Mouse (Mus musculus): Measurements from ENCODE around the gene Galnt15. TPM values are rescaled to one million over a fixed set of nuclear protein-coding genes. Genes with fewer than 3 reads are reported as not detected.

Galnt15 gene
- polyA plus RNA-seq, 1 experiment, result not detected

DNA sequence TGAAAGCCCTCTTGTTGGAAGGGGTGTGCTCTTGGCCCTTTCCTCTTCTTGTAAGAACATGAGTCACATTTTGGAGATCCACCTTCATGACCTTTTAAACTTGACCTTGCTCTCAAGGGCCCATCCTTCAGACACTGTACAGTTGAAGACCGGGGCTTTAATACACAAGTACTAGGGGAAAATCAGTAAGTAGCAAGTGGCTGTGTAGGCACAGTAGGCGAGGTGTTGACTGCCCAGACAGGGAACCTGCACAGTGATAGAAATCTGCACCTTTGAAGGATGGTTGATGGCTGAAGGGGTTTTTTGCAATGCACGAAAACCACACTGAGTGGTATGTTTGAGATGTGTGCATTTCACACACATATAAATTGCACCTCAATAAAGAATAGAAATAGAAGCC, 12.3 kb upstream of the Galnt15 start:
- no peak overlapping the region for H3K27ac ChIP-seq (ENCODE audit: insufficient read depth, low read length)
- no peaks in the 10 kb centered on the region for H3K27me3 ChIP-seq (ENCODE audit: control insufficient read depth, insufficient read depth, low read length, poor library complexity, severe bottlenecking)
- no peak overlapping the region for H3K4me3 ChIP-seq (ENCODE audit: low read depth, low read length)
- no peak overlapping the region for H3K9ac ChIP-seq (ENCODE audit: low read depth, poor library complexity, severe bottlenecking)
- H3K4me1 ChIP-seq (ENCODE audit: control insufficient read depth, insufficient read depth, low read length), result no peaks in the 10 kb centered on the region
- H3K9me3 ChIP-seq (replicated peaks; ENCODE audit: control insufficient read depth, insufficient read depth, low read length, poor library complexity, severe bottlenecking), result no peaks in the 10 kb centered on the region
- TF ChIP-seq EP300 (IDR thresholded peaks at IDR 0.05; ENCODE audit: insufficient read depth, low read depth, low read length) (no peak), POLR2A (IDR thresholded peaks at IDR 0.05; ENCODE audit: insufficient read depth, low read length) (no peak), CTCF (IDR thresholded peaks at IDR 0.05; ENCODE audit: low read depth, low read length) (no peak)
- no peaks in the 10 kb centered on the region for H3K36me3 ChIP-seq (ENCODE audit: control insufficient read depth, insufficient read depth, low read length, poor library complexity, severe bottlenecking)

DNA sequence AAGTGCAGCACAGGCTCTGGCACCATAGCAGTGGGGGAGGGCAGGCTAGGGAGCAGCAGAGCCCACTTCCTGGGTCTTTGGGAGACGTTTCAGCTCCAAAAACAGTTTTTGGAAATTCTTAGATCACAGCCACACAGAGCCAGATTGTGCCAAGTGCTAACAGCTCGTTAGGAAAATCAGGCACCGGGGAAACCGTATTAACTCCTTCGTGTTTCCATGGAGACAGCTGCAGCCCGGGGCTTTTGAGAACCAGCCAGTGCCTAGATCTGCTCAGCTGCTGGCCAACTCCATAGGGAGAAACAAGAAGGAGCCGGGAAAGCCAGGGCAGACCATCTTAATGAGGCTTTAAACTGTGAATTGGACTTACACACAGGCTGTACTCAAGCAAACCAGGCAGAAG, 11.9 kb upstream of the Galnt15 start:
- H3K9me3 ChIP-seq (replicated peaks; ENCODE audit: control insufficient read depth, insufficient read depth, low read length, poor library complexity, severe bottlenecking), result no peaks in the 10 kb centered on the region
- no peak overlapping the region for H3K4me3 ChIP-seq (ENCODE audit: low read depth, low read length)
- H3K27ac ChIP-seq (ENCODE audit: insufficient read depth, low read length), result no peak overlapping the region
- TF ChIP-seq POLR2A (IDR thresholded peaks at IDR 0.05; ENCODE audit: insufficient read depth, low read length) (no peak), EP300 (IDR thresholded peaks at IDR 0.05; ENCODE audit: insufficient read depth, low read depth, low read length) (no peak), CTCF (IDR thresholded peaks at IDR 0.05; ENCODE audit: low read depth, low read length) (no peak)
- no peaks in the 10 kb centered on the region for H3K27me3 ChIP-seq (ENCODE audit: control insufficient read depth, insufficient read depth, low read length, poor library complexity, severe bottlenecking)
- H3K36me3 ChIP-seq (ENCODE audit: control insufficient read depth, insufficient read depth, low read length, poor library complexity, severe bottlenecking), result no peaks in the 10 kb centered on the region
- no peak overlapping the region for H3K9ac ChIP-seq (ENCODE audit: low read depth, poor library complexity, severe bottlenecking)
- H3K4me1 ChIP-seq (ENCODE audit: control insufficient read depth, insufficient read depth, low read length), result no peaks in the 10 kb centered on the region

DNA sequence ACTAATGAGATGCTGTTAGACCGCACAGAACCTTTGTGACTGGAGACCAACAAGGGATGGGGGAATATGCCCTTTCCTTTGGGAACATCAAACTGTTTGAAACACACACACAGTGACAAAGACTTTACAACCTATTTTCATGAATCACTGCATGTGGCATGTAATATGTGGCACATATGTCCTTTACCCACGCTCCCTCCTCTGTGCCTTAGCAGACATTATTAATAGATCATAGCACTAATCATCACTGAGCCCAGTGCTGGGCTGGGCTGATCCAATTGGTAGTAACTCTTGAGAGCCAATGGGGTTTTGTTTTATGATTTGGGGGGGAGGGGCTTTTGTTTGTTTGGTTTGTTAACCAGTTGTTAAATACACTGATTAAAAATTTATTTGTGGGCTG, 11.3 kb upstream of the Galnt15 start:
- H3K4me1 ChIP-seq (ENCODE audit: control insufficient read depth, insufficient read depth, low read length), result no peaks in the 10 kb centered on the region
- H3K27me3 ChIP-seq (ENCODE audit: control insufficient read depth, insufficient read depth, low read length, poor library complexity, severe bottlenecking), result no peaks in the 10 kb centered on the region
- no peaks in the 10 kb centered on the region for H3K36me3 ChIP-seq (ENCODE audit: control insufficient read depth, insufficient read depth, low read length, poor library complexity, severe bottlenecking)
- no peak for TF ChIP-seq POLR2A (IDR thresholded peaks at IDR 0.05; ENCODE audit: insufficient read depth, low read length)
- no peak for TF ChIP-seq CTCF (IDR thresholded peaks at IDR 0.05; ENCODE audit: low read depth, low read length)
- no peaks in the 10 kb centered on the region for H3K9me3 ChIP-seq (replicated peaks; ENCODE audit: control insufficient read depth, insufficient read depth, low read length, poor library complexity, severe bottlenecking)
- no peak overlapping the region for H3K4me3 ChIP-seq (ENCODE audit: low read depth, low read length)
- H3K27ac ChIP-seq (ENCODE audit: insufficient read depth, low read length), result no peak overlapping the region
- H3K9ac ChIP-seq (ENCODE audit: low read depth, poor library complexity, severe bottlenecking), result no peak overlapping the region

DNA sequence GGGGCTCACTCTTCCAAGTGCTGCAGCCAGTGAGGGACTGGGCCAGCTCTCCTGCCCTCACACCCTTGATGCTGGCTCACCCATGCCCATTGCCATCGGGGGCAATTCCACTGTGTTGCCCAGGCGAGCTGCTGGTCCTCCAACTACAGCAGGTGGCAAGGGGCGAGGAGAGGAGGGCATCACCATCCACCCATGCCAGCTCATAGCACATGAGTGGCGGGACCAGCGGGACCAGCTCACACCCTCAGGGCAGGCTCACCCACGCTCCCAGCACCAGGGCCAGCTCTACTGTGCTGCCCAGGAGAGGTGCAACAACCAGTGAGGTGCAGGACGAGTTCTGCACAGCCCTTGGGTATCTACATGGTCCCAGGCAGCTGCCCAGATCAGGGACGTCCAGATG, 9.7 kb upstream of the Galnt15 start:
- H3K9me3 ChIP-seq (replicated peaks; ENCODE audit: control insufficient read depth, insufficient read depth, low read length, poor library complexity, severe bottlenecking), result no peaks in the 10 kb centered on the region
- H3K27me3 ChIP-seq (ENCODE audit: control insufficient read depth, insufficient read depth, low read length, poor library complexity, severe bottlenecking), result no peaks in the 10 kb centered on the region
- no peak overlapping the region for H3K9ac ChIP-seq (ENCODE audit: low read depth, poor library complexity, severe bottlenecking)
- H3K36me3 ChIP-seq (ENCODE audit: control insufficient read depth, insufficient read depth, low read length, poor library complexity, severe bottlenecking), result no peaks in the 10 kb centered on the region
- H3K27ac ChIP-seq (ENCODE audit: insufficient read depth, low read length), result no peak overlapping the region
- H3K4me3 ChIP-seq (ENCODE audit: low read depth, low read length), result no peak overlapping the region
- TF ChIP-seq POLR2A (IDR thresholded peaks at IDR 0.05; ENCODE audit: insufficient read depth, low read length), result no peak
- no peak for TF ChIP-seq EP300 (IDR thresholded peaks at IDR 0.05; ENCODE audit: insufficient read depth, low read depth, low read length)
- no peak for TF ChIP-seq CTCF (IDR thresholded peaks at IDR 0.05; ENCODE audit: low read depth, low read length)
- no peaks in the 10 kb centered on the region for H3K4me1 ChIP-seq (ENCODE audit: control insufficient read depth, insufficient read depth, low read length)

DNA sequence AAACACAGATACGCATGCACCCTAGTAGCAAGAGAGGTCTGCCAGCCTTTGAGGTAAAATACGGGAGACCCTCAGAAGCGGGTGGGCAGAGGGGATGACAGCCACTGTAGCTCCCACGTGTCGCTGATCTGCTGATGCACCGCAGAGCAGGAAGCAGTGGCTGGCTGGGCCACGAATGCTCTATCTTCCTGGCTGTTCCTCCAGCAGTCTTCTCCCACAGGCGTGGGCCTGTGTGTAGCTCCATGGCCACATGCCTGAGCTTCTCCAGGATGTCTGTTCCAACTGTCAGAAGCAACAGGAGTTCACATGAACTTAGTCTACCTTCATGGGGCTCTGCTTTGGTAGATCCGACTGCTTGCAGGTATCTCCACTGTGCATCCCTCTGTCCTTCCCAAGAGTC, 6.8 kb upstream of the Galnt15 start:
- no peak overlapping the region for H3K27ac ChIP-seq (ENCODE audit: insufficient read depth, low read length)
- H3K36me3 ChIP-seq (ENCODE audit: control insufficient read depth, insufficient read depth, low read length, poor library complexity, severe bottlenecking), result no peaks in the 10 kb centered on the region
- no peaks in the 10 kb centered on the region for H3K9me3 ChIP-seq (replicated peaks; ENCODE audit: control insufficient read depth, insufficient read depth, low read length, poor library complexity, severe bottlenecking)
- no peaks in the 10 kb centered on the region for H3K27me3 ChIP-seq (ENCODE audit: control insufficient read depth, insufficient read depth, low read length, poor library complexity, severe bottlenecking)
- no peak overlapping the region for H3K4me3 ChIP-seq (ENCODE audit: low read depth, low read length)
- no peak overlapping the region for H3K9ac ChIP-seq (ENCODE audit: low read depth, poor library complexity, severe bottlenecking)
- TF ChIP-seq CTCF (IDR thresholded peaks at IDR 0.05; ENCODE audit: low read depth, low read length) (no peak), EP300 (IDR thresholded peaks at IDR 0.05; ENCODE audit: insufficient read depth, low read depth, low read length) (no peak), POLR2A (IDR thresholded peaks at IDR 0.05; ENCODE audit: insufficient read depth, low read length) (no peak)
- H3K4me1 ChIP-seq (ENCODE audit: control insufficient read depth, insufficient read depth, low read length), result no peaks in the 10 kb centered on the region

DNA sequence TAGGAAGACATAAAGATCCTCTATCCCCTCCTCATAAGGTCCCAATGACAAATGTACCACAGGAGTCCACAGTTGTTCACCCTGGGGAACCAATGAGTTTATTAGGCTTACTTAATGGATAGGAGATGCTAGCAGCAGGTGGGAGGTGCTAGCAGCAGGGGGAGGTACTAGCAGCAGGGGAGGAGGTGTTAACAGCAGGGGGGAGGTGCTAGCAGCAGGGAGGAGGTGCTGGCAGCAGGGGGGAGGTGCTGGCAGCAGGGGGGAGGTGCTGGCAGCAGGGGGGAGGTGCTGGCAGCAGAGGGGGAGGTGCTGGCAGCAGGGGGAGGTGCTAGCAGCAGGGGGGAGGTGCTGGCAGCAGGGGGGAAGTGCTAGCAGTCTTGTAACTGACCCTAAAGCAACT, 6.3 kb upstream of the Galnt15 start:
- no peaks in the 10 kb centered on the region for H3K36me3 ChIP-seq (ENCODE audit: control insufficient read depth, insufficient read depth, low read length, poor library complexity, severe bottlenecking)
- H3K9ac ChIP-seq (ENCODE audit: low read depth, poor library complexity, severe bottlenecking), result no peak overlapping the region
- H3K4me1 ChIP-seq (ENCODE audit: control insufficient read depth, insufficient read depth, low read length), result no peaks in the 10 kb centered on the region
- TF ChIP-seq POLR2A (IDR thresholded peaks at IDR 0.05; ENCODE audit: insufficient read depth, low read length) (no peak), CTCF (IDR thresholded peaks at IDR 0.05; ENCODE audit: low read depth, low read length) (no peak), EP300 (IDR thresholded peaks at IDR 0.05; ENCODE audit: insufficient read depth, low read depth, low read length) (no peak)
- H3K27ac ChIP-seq (ENCODE audit: insufficient read depth, low read length), result no peak overlapping the region
- H3K4me3 ChIP-seq (ENCODE audit: low read depth, low read length), result no peak overlapping the region
- H3K9me3 ChIP-seq (replicated peaks; ENCODE audit: control insufficient read depth, insufficient read depth, low read length, poor library complexity, severe bottlenecking), result no peaks in the 10 kb centered on the region
- no peaks in the 10 kb centered on the region for H3K27me3 ChIP-seq (ENCODE audit: control insufficient read depth, insufficient read depth, low read length, poor library complexity, severe bottlenecking)
